Mouse (Mus musculus) C2C12 (cell line): Measurements from ENCODE around the gene Clock.

ENCODE experiments used
- CEBPB ChIP-seq: IDR thresholded peaks from one replicate; pipeline ENCODE4 v1.6.1; 2011; ENCODE audit warnings: low read depth, mild to moderate bottlenecking, control low read depth, moderate library complexity
- CTCF ChIP-seq: IDR thresholded peaks from one replicate; pipeline ENCODE4 v1.5.1; 2011; ENCODE audit not compliant: control insufficient read depth, insufficient read depth, insufficient read length
- FOSL1 ChIP-seq: IDR thresholded peaks from one replicate; pipeline ENCODE4 v1.8.0; 2011; ENCODE audit warnings: mild to moderate bottlenecking, low read length; ENCODE audit not compliant: poor library complexity, insufficient read depth, severe bottlenecking
- MAX ChIP-seq: IDR thresholded peaks from one replicate; pipeline ENCODE4 v1.6.1; 2011; ENCODE audit warnings: mild to moderate bottlenecking, control low read depth
- MYOD1 ChIP-seq: IDR thresholded peaks from one replicate; pipeline ENCODE4 v1.6.1; 2011; ENCODE audit warnings: low read depth; ENCODE audit not compliant: control insufficient read depth, insufficient read length
- MYOG ChIP-seq: IDR thresholded peaks from one replicate; pipeline ENCODE4 v1.6.1; 2011; ENCODE audit not compliant: control insufficient read depth, insufficient read length; ENCODE audit errors: extremely low read depth
- USF1 ChIP-seq: IDR thresholded peaks from one replicate; pipeline ENCODE4 v1.6.1; 2011; ENCODE audit warnings: low read depth, mild to moderate bottlenecking, control low read depth, moderate library complexity

GRCm38 (mm10) chr5:76161491-76161890 lies 143.1 kb downstream of the Clock start:
- TF ChIP-seq MAX (no peak), CTCF (no peak), MYOD1 (no peak), USF1 (no peak), MYOG (no peak), FOSL1 (no peak), CEBPB (no peak)
